Mouse (Mus musculus): ENCODE data around the gene Slc2a9. TPM values are rescaled to one million over a fixed set of nuclear protein-coding genes. Genes with fewer than 3 reads are reported as not detected.

The Slc2a9 gene
- polyA plus RNA-seq, 1 experiment from 2014 or later: 0.64 TPM

DNA sequence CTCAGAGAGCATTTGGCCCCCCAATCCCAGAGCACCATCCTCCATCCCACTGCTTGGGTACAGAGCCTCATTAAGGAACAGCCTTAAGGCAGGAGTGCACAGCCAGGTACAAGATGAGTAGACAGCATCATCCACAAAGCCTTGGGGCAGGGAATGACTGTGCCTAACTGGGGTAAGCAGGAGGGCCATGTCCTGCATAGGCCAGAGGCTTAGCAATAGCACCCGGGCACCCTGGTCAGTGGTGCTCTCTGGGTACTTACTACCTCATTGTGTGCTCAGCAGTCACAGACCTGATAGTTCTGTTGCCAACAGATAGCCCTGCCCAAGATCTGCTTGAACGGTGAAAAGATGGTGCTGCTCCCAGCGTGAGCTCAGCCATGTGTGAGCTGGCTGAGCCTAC, 52.0 kb downstream of the Slc2a9 start:
- H3K9ac ChIP-seq: no peak overlapping the region
- 88% methylated on average over 3 of the region's 3 CpGs for WGBS

DNA sequence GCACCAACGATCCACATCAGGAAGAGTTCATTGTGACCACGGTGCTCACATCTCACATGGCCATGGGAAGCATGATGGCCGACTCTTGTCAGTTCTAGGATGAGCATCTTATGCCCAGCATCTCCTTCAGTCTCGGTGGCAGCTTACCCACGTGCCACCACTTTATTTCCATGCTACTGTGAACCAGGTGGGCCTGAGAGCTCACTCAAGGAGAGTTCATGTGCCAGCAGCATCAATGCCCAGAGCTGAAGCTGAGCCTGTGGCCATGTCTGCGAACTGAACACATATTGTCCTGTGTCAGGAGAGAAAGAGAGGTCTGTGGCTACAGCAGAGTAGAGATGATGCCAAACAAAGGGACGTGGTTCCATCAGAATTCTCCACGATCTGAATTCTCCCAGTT, 53.3 kb downstream of the Slc2a9 start:
- WGBS: 88% methylated on average over 8 of the region's 8 CpGs
- H3K4me1 ChIP-seq (replicated peaks): no peaks in the 10 kb centered on the region
- H3K9ac ChIP-seq: no peak overlapping the region
- no peak overlapping the region for H3K4me3 ChIP-seq
- H3K27ac ChIP-seq (replicated peaks): no peak overlapping the region
- no peaks in the 10 kb centered on the region for H3K36me3 ChIP-seq
- H3K4me2 ChIP-seq: no peak overlapping the region
- H3K9me3 ChIP-seq: no peaks in the 10 kb centered on the region
- no peaks in the 10 kb centered on the region for H3K27me3 ChIP-seq
- ATAC-seq (ENCODE audit: low read depth): no peak

More for the DNA sequence above, 52.0 kb downstream of the Slc2a9 start:
- no peaks in the 10 kb centered on the region for H3K4me1 ChIP-seq (replicated peaks)
- no peaks in the 10 kb centered on the region for H3K36me3 ChIP-seq
- no peaks in the 10 kb centered on the region for H3K9me3 ChIP-seq
- H3K4me3 ChIP-seq: no peak overlapping the region
- no peak overlapping the region for H3K27ac ChIP-seq (replicated peaks)
- H3K4me2 ChIP-seq: no peak overlapping the region
- ATAC-seq (ENCODE audit: low read depth): no peak
- H3K27me3 ChIP-seq: no peaks in the 10 kb centered on the region

DNA sequence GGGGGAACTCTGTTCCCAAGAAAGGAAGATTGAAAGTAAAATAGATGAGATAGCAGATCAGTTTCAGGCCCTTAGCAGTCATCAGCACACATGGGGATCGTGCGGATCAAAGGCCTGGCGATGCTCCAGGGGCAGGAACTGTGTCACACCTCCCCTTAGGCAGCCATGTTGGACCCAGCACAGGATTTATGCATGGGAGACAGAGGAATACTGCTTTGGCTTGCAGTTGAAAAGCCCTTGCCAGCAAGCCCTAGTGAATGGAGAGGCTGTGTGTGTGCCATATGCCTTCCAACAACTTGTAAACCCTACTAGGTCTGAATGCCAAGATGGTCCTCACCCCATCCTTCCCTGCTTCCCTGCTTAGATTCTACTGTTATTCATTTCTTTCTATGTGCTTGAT, 54.8 kb downstream of the Slc2a9 start:
- Histone ChIP-seq H3K27ac (replicated peaks) (no peak overlapping the region), H3K27me3 (no peaks in the 10 kb centered on the region), H3K4me1 (replicated peaks) (no peaks in the 10 kb centered on the region), H3K4me3 (no peak overlapping the region), H3K9me3 (no peaks in the 10 kb centered on the region), H3K4me2 (no peak overlapping the region), H3K9ac (no peak overlapping the region), H3K36me3 (no peaks in the 10 kb centered on the region)
- WGBS: 89% methylated on average over 3 of the region's 3 CpGs
- no peak for ATAC-seq (ENCODE audit: low read depth)

DNA sequence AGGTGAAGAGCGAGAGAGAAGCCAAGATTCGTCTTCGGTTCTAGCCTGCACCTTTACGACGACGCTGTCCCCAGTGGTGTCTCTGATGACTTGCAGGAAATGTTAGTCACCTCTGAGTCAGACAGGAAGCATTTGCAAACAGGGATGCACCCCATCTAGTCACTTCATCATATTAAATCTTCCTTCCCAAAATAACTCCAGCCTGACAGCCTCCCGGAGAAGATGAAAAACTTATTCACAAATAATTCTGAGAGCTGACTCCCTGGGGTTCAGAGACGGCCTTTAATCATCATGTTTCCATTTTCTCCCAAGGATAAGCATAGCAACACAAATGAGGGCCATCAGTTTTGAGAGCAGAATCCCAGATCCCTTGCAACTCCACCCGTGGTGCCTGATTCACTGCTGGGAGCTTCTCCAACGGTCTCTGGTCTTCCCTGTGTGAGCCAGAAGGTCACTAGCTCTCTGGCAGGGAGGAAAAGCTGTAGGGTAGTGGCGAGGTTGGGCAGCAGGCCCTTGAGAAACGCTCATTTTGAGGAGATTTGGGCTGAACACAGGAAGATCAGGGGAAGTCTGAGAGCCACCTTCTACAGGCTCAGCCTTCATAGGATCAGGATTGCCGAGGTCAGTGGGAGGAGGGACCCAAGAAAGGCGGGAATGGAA, 56.5 kb downstream of the Slc2a9 start:
- WGBS: 69% methylated on average over 14 of the region's 14 CpGs
- Histone ChIP-seq H3K9ac (no peak overlapping the region), H3K4me1 (replicated peaks) (no peaks in the 10 kb centered on the region), H3K4me2 (no peak overlapping the region), H3K9me3 (no peaks in the 10 kb centered on the region), H3K27ac (replicated peaks) (no peak overlapping the region), H3K36me3 (no peaks in the 10 kb centered on the region), H3K27me3 (no peaks in the 10 kb centered on the region), H3K4me3 (no peak overlapping the region)
- no peak for ATAC-seq (ENCODE audit: low read depth)

- Histone ChIP-seq H3K4me3 (no peak overlapping the region), H3K4me2 (no peak overlapping the region), H3K27ac (replicated peaks) (no peak overlapping the region), H3K27me3 (no peaks in the 10 kb centered on the region), H3K9me3 (no peaks in the 10 kb centered on the region), H3K9ac (no peak overlapping the region), H3K36me3 (no peaks in the 10 kb centered on the region), H3K4me1 (replicated peaks) (peaks cover 3% of the 10 kb centered on the region; the same call in 1 of the 2 replicates)
- 73% methylated on average over 10 of the region's 10 CpGs for WGBS
- ATAC-seq (ENCODE audit: low read depth): peak; percentile 36; the same call in 1 of the 2 replicates
Observed at GRCm38 (mm10) chr5:38441088-38441839, 61.7 kb downstream of the Slc2a9 start.

DNA sequence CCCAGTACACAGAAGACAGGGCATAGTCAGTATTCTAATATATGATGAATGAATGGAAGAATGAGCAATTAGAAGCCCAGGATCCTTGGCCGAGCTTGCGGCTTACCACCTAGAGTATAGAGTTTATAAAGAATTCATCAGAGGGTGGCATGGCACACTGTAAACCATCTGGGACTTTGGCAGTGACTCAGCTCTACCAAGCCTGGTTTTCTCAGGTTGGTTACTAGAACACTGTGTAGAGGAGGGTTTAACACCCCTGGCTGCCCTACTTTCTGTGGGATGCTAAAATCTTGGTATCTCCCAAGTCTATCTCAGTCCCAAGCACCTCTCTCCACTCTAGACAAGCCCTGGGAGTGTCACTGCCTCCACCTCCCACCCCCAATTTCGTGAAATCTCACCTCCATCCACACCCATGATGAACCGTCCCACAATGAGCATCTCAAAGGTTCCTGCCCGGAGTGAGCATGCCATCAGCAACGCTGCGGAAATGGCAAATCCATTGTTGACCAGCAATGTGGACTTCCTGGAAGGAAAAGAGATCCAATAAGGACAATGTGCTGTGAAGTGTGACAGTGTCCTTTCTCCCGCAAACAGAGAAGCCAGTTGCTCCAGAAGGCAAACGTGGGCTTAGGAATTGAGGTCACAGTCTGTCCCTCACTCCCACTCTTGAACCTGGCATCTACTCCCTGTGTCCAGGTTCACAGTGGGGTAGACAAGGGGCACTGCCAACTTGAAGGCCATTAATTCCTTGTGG, 62.5 kb downstream of the Slc2a9 start:
- Histone ChIP-seq H3K4me1 (replicated peaks) (peaks cover 3% of the 10 kb centered on the region; the same call in 1 of the 2 replicates), H3K36me3 (no peaks in the 10 kb centered on the region), H3K4me3 (no peak overlapping the region), H3K27me3 (no peaks in the 10 kb centered on the region), H3K27ac (replicated peaks) (no peak overlapping the region), H3K4me2 (no peak overlapping the region), H3K9me3 (no peaks in the 10 kb centered on the region), H3K9ac (no peak overlapping the region)
- WGBS: 89% methylated on average over 9 of the region's 9 CpGs
- ATAC-seq (ENCODE audit: low read depth): no peak

GRCm38 (mm10) chr5:38436681-38437080, 66.3 kb downstream of the Slc2a9 start:
- H3K9ac ChIP-seq: no peak overlapping the region
- H3K9me3 ChIP-seq: no peaks in the 10 kb centered on the region
- no peaks in the 10 kb centered on the region for H3K36me3 ChIP-seq
- peaks cover 3% of the 10 kb centered on the region; the same call in 1 of the 2 replicates for H3K4me1 ChIP-seq (replicated peaks)
- H3K27me3 ChIP-seq: no peaks in the 10 kb centered on the region
- no peak for ATAC-seq (ENCODE audit: low read depth)
- WGBS: 93% methylated on average over 11 of the region's 11 CpGs
- no peak overlapping the region for H3K27ac ChIP-seq (replicated peaks)
- no peak overlapping the region for H3K4me2 ChIP-seq
- no peak overlapping the region for H3K4me3 ChIP-seq

DNA sequence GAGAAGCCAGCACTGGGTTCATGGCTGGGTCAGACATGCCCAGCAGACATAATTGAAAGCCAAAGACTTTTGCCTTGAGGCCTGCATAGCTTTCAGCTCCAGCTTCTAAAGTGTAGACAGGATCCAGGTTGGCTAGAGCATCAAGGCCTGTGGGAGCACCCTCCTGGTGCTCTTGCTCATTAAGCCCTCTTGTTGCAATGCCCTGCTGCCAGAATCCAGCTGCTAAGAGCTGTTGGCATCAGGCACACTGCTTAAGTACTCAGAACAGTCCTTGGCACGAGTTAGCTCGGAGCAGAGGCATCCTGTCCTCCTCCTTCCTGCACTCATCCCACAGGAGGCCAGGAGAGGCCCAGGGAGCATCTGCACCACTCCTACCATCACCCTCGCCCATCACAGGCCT, 68.1 kb downstream of the Slc2a9 start:
- H3K27me3 ChIP-seq: no peaks in the 10 kb centered on the region
- no peak for ATAC-seq (ENCODE audit: low read depth)
- H3K4me1 ChIP-seq (replicated peaks): no peaks in the 10 kb centered on the region
- 71% methylated on average over 3 of the region's 3 CpGs for WGBS
- H3K4me3 ChIP-seq: no peak overlapping the region
- H3K9ac ChIP-seq: no peak overlapping the region
- H3K4me2 ChIP-seq: no peak overlapping the region
- no peaks in the 10 kb centered on the region for H3K9me3 ChIP-seq
- no peak overlapping the region for H3K27ac ChIP-seq (replicated peaks)
- H3K36me3 ChIP-seq: no peaks in the 10 kb centered on the region

DNA sequence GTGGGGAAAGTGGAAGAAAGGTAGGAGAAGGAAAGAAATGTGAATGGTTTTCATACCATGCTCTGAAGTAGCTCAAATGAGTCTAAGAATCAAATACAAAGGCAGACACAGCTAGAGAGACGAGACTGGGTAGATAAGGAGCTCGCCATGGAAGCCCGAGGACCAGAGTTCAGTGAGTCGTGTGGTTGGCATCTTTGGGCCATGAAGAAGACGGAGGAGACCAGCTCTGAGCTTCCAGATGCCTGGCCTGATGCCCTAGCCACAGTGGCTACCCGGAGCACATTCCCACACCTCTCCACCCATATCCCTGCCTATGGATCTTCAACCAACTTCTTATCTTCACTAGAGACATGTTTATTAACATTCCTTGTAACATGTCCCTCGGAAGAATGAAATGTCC, 71.7 kb downstream of the Slc2a9 start:
- Histone ChIP-seq H3K4me3 (no peak overlapping the region), H3K36me3 (no peaks in the 10 kb centered on the region), H3K27me3 (no peaks in the 10 kb centered on the region), H3K4me1 (replicated peaks) (no peaks in the 10 kb centered on the region), H3K9ac (no peak overlapping the region), H3K4me2 (no peak overlapping the region), H3K9me3 (no peaks in the 10 kb centered on the region), H3K27ac (replicated peaks) (no peak overlapping the region)
- 92% methylated on average over 7 of the region's 7 CpGs for WGBS
- no peak for ATAC-seq (ENCODE audit: low read depth)

DNA sequence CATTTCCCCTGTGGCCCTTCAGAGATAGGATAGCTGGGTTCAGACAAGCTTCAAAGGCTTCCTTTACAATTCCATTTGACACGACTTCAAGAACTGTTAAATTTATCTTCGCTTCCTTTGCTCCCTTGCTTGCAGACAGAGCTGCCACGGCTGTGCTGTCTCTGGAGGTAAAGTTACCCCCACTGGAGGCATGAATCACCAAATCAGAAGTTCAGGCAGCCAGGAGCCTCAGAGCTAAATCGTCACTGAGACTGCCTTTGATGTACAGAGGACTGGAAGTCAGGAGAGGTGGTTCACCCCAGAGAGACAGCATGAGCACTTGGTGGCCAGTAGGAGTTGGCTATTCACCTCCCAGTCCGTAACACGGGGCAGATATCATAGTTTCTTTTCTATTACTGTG, 73.8 kb downstream of the Slc2a9 start:
- Histone ChIP-seq H3K4me1 (replicated peaks) (no peaks in the 10 kb centered on the region), H3K27ac (replicated peaks) (no peak overlapping the region), H3K27me3 (no peaks in the 10 kb centered on the region), H3K9ac (no peak overlapping the region), H3K36me3 (no peaks in the 10 kb centered on the region), H3K4me3 (no peak overlapping the region), H3K9me3 (no peaks in the 10 kb centered on the region), H3K4me2 (no peak overlapping the region)
- no peak for ATAC-seq (ENCODE audit: low read depth)
- 57% methylated on average over 6 of the region's 6 CpGs for WGBS

DNA sequence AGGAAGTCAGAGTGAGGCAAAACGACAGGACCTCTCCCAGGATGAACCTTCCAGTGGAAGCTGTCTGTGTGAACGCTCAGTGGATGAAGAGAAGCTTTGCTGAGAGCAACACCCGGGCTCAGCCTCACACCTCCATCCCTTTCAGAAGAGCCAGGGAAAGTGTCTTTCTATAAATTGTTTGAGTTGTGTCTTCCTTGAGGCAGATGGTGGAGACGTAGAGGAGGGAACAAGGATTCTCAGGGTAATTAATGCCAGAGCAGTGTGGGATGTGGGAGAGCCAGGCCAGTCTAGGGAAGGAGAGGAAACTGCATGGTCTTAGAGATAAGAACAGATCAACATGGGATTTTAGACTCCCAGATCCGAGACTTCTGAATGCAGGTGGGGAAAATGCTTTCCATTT, 75.2 kb downstream of the Slc2a9 start:
- Histone ChIP-seq H3K4me3 (no peak overlapping the region), H3K4me1 (replicated peaks) (no peaks in the 10 kb centered on the region), H3K9ac (no peak overlapping the region), H3K4me2 (no peak overlapping the region), H3K27ac (replicated peaks) (no peak overlapping the region), H3K36me3 (no peaks in the 10 kb centered on the region), H3K27me3 (no peaks in the 10 kb centered on the region), H3K9me3 (no peaks in the 10 kb centered on the region)
- no peak for ATAC-seq (ENCODE audit: low read depth)
- 78% methylated on average over 5 of the region's 5 CpGs for WGBS

GRCm38 (mm10) chr5:38425569-38425968, 77.4 kb downstream of the Slc2a9 start:
- H3K36me3 ChIP-seq: no peaks in the 10 kb centered on the region
- no peak overlapping the region for H3K4me2 ChIP-seq
- no peak overlapping the region for H3K9ac ChIP-seq
- no peaks in the 10 kb centered on the region for H3K4me1 ChIP-seq (replicated peaks)
- H3K27me3 ChIP-seq: no peaks in the 10 kb centered on the region
- H3K4me3 ChIP-seq: no peak overlapping the region
- H3K27ac ChIP-seq (replicated peaks): no peak overlapping the region
- WGBS: 87% methylated on average over 6 of the region's 6 CpGs
- H3K9me3 ChIP-seq: no peaks in the 10 kb centered on the region
- ATAC-seq (ENCODE audit: low read depth): no peak
